Comparison of ENCODE assay signal across 21 mouse cellular contexts in genomic region chr10:120765398-120765797, GRCm38 (mm10).
DNase-seq lines count a peak whose midpoint lies in the region; ATAC-seq lines count a peak whose summit lies in the region.
"Had no signal": no experiment of that assay in that cellular context is flagged by ENCODE, and none has a peak within 500 bp of the region (broad histone marks: within the 10 kb centered on the region; RNA-seq: fewer than 3 reads in every experiment).

No protein-coding gene starts in this region.

- H3K27me3 ChIP-seq in liver, embryonic 11.5 days (replicated peaks; ENCODE audit: control insufficient read depth, insufficient read depth, low read length), result no peaks in the 10 kb centered on the region
- H3K27me3 ChIP-seq in liver, embryonic 12.5 days (replicated peaks), result no peaks in the 10 kb centered on the region
- H3K27me3 ChIP-seq in stomach, embryonic 14.5 days (ENCODE audit: control insufficient read depth, insufficient read depth, low read length), result no peaks in the 10 kb centered on the region
- H3K27me3 ChIP-seq: CH12.LX; embryonic facial prominence, embryonic 13.5 days; forebrain, embryonic 13.5 days; intestine, embryonic 15.5 days had no signal

- no peak for ATAC-seq in liver, embryonic 11.5 days (replicated peaks; ENCODE audit: low FRiP score)
- ATAC-seq in liver, embryonic 12.5 days, result no peak
- ATAC-seq in stomach, embryonic 14.5 days (ENCODE audit: insufficient number of reproducible peaks, insufficient read depth, low FRiP score, low read depth), result no peak
- ATAC-seq: forebrain, embryonic 13.5 days; forebrain, postnatal 0 days; intestine, embryonic 15.5 days had no signal

- H3K36me3 ChIP-seq in liver, embryonic 11.5 days (ENCODE audit: control insufficient read depth, insufficient read depth, low read length), result no peaks in the 10 kb centered on the region
- H3K36me3 ChIP-seq in liver, embryonic 12.5 days, result no peaks in the 10 kb centered on the region
- H3K36me3 ChIP-seq in stomach, embryonic 14.5 days (ENCODE audit: control insufficient read depth, insufficient read depth, low read length), result no peaks in the 10 kb centered on the region
- H3K36me3 ChIP-seq: embryonic facial prominence, embryonic 13.5 days; hindbrain, embryonic 10.5 days; intestine, embryonic 15.5 days had no signal

- no peak overlapping the region for H3K27ac ChIP-seq in liver, embryonic 11.5 days (ENCODE audit: low read depth, low read length)
- H3K27ac ChIP-seq in liver, embryonic 12.5 days, result no peak overlapping the region
- 0 out of 2 replicates have a peak overlapping the region, but pooled peaks have one; percentile 7 for H3K27ac ChIP-seq in stomach, embryonic 14.5 days (ENCODE audit: low read length)
- H3K27ac ChIP-seq: embryonic facial prominence, embryonic 13.5 days; forebrain, embryonic 13.5 days; gastrocnemius, adult 2 months; hindbrain, embryonic 10.5 days; hindbrain, embryonic 14.5 days had no signal

- no peaks in the 10 kb centered on the region for H3K9me3 ChIP-seq in liver, embryonic 11.5 days (ENCODE audit: control insufficient read depth, low read length)
- no peaks in the 10 kb centered on the region for H3K9me3 ChIP-seq in liver, embryonic 12.5 days (replicated peaks)
- H3K9me3 ChIP-seq in stomach, embryonic 14.5 days (ENCODE audit: control insufficient read depth, low read depth, low read length), result no peaks in the 10 kb centered on the region
- H3K9me3 ChIP-seq: embryonic facial prominence, embryonic 13.5 days; intestine, embryonic 15.5 days had no signal

- H3K4me2 ChIP-seq in liver, embryonic 11.5 days, result no peak overlapping the region
- H3K4me2 ChIP-seq in liver, embryonic 12.5 days, result no peak overlapping the region
- H3K4me2 ChIP-seq in stomach, embryonic 14.5 days (replicated peaks; ENCODE audit: low read depth, low read length), result no peak overlapping the region
- H3K4me2 ChIP-seq: embryonic facial prominence, embryonic 13.5 days; forebrain, embryonic 13.5 days; hindbrain, embryonic 14.5 days; intestine, embryonic 15.5 days had no signal

- no peak overlapping the region for H3K9ac ChIP-seq in liver, embryonic 11.5 days (ENCODE audit: low read depth, low read length)
- no peak overlapping the region for H3K9ac ChIP-seq in liver, embryonic 12.5 days
- H3K9ac ChIP-seq in stomach, embryonic 14.5 days (replicated peaks; ENCODE audit: low read depth, low read length), result no peak overlapping the region
- H3K9ac ChIP-seq: embryonic facial prominence, embryonic 13.5 days; forebrain, embryonic 13.5 days; forebrain, postnatal 0 days; hindbrain, embryonic 14.5 days; intestine, embryonic 15.5 days had no signal

- DNase-seq in heart, adult 11 months, result peak; percentile 87
- no peak for DNase-seq in heart, adult 8-10 months (ENCODE audit: low spot score)
- peak; percentile 22 for DNase-seq in liver, embryonic 11.5 days (ENCODE audit: low spot score)
- peak; percentile 38 for DNase-seq in ES-CJ7 (ENCODE audit: low read depth, low spot score)
- no peak for DNase-seq in frontal cortex, adult 2 months (ENCODE audit: extremely low spot score in 1 of 2, low spot score in 1 of 2)
- no peak for DNase-seq in right cerebral cortex, postnatal 25 days
- DNase-seq: adrenal gland, postnatal 25 days; cerebellum, adult 18-20 months; cerebellum, adult 9-11 months; cerebellum, postnatal 36 days; forebrain, postnatal 0 days; gastrocnemius, adult 2 months; gastrocnemius, postnatal 25 days had no signal

- H3K4me3 ChIP-seq in liver, embryonic 11.5 days (ENCODE audit: low read depth, low read length), result no peak overlapping the region
- H3K4me3 ChIP-seq in liver, embryonic 12.5 days, result no peak overlapping the region
- no peak overlapping the region for H3K4me3 ChIP-seq in stomach, embryonic 14.5 days (ENCODE audit: low read depth, low read length)
- H3K4me3 ChIP-seq: embryonic facial prominence, embryonic 13.5 days; forebrain, embryonic 13.5 days; gastrocnemius, adult 2 months; hindbrain, embryonic 10.5 days; intestine, embryonic 15.5 days had no signal

- H3K4me1 ChIP-seq in liver, embryonic 11.5 days (replicated peaks; ENCODE audit: control insufficient read depth, insufficient read depth, low read length), result no peaks in the 10 kb centered on the region
- H3K4me1 ChIP-seq in liver, embryonic 12.5 days, result no peaks in the 10 kb centered on the region; the same call in 1 of the 2 replicates
- H3K4me1 ChIP-seq in stomach, embryonic 14.5 days (ENCODE audit: control insufficient read depth, insufficient read depth, low read length), result peaks cover 14% of the 10 kb centered on the region

- WGBS in liver, embryonic 11.5 days, result 83% methylated on average over 11 of the region's 11 CpGs
- WGBS in liver, embryonic 12.5 days (ENCODE audit: insufficient replicate concordance), result 76% methylated on average over 11 of the region's 11 CpGs
- 84% methylated on average over 11 of the region's 11 CpGs for WGBS in stomach, embryonic 14.5 days

Comparison
In these comparisons a context has a peak if more than half of its experiments do, and no peak if none do; other contexts are left out.
1. DNase-seq: peak in heart, adult 11 months (single experiment), liver, embryonic 11.5 days (single experiment) and ES-CJ7 (single experiment); none in heart, adult 8-10 months (single experiment), frontal cortex, adult 2 months (0 of 2) and right cerebral cortex, postnatal 25 days (single experiment).